Mouse (Mus musculus): ENCODE results near the gene Sh2b2.

- TF ChIP-seq CTCF (IDR thresholded peaks at IDR 0.05; ENCODE audit: low read depth, low read length), result no peak
- TF ChIP-seq POLR2A (IDR thresholded peaks at IDR 0.05; ENCODE audit: borderline replicate concordance, low read depth, low read length), result no peak
Observed at GRCm38 (mm10) chr5:136191870-136192269, 54.5 kb downstream of the Sh2b2 start.

Measured in bone marrow macrophage, adult 2 months (primary cell).